Mouse (Mus musculus) lung, adult 2 months (tissue): ENCODE measurements around the gene Ccrl2.

ENCODE experiments used
- CTCF ChIP-seq: fragments of 200-500 bp; IDR thresholded peaks from 2 replicates; pipeline ENCODE4 v1.5.1; 2011; ENCODE audit warnings: mild to moderate bottlenecking, low read length, control low read depth; ENCODE audit not compliant: insufficient read depth
- POLR2A ChIP-seq: fragments of 200-500 bp; IDR thresholded peaks from 2 replicates; pipeline ENCODE4 v1.6.1; 2011; ENCODE audit warnings: low read depth, mild to moderate bottlenecking, control low read depth, low read length, borderline replicate concordance; ENCODE audit errors: extremely low read depth

DNA sequence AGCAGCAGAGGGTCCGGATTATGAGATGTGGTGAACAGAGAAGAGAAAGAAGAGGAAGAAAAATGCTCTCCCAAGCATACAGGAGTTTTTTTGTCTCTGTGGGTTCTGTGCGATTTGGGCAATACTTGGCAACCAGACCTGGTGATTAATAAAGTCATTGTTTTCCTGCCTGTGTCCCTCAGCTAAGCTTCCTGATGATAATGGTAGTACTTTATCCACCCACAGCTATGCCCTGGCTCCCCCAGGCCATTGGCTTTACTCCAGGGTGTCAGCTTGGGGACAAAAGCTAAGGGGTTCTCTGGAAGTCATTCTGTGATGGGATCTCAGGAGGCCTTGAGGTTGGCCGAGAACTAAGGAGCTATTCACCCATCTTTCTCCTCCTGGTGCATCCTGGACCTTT lies 45.3 kb downstream of the Ccrl2 start:
- TF ChIP-seq POLR2A: no peak
- TF ChIP-seq CTCF: no peak
